Mouse (Mus musculus): Measurements from ENCODE around the gene Cmya5. TPM values are rescaled to one million over a fixed set of nuclear protein-coding genes. Genes with fewer than 3 reads are reported as not detected.

Cmya5 gene
- polyA plus RNA-seq, 1 experiment, result 0.30 TPM

- TF ChIP-seq CTCF (IDR thresholded peaks at IDR 0.05; ENCODE audit: borderline replicate concordance, extremely low read depth, insufficient read depth, insufficient read length) (no peak), POLR2A (IDR thresholded peaks at IDR 0.05; ENCODE audit: borderline replicate concordance, extremely low read depth, insufficient read depth, insufficient read length, poor library complexity, severe bottlenecking) (no peak)
- DNase-seq (ENCODE audit: low read depth), result no peak
These were observed 85.9 kb downstream of the Cmya5 start for GRCm38 (mm10) chr13:93058551-93059011.

DNA sequence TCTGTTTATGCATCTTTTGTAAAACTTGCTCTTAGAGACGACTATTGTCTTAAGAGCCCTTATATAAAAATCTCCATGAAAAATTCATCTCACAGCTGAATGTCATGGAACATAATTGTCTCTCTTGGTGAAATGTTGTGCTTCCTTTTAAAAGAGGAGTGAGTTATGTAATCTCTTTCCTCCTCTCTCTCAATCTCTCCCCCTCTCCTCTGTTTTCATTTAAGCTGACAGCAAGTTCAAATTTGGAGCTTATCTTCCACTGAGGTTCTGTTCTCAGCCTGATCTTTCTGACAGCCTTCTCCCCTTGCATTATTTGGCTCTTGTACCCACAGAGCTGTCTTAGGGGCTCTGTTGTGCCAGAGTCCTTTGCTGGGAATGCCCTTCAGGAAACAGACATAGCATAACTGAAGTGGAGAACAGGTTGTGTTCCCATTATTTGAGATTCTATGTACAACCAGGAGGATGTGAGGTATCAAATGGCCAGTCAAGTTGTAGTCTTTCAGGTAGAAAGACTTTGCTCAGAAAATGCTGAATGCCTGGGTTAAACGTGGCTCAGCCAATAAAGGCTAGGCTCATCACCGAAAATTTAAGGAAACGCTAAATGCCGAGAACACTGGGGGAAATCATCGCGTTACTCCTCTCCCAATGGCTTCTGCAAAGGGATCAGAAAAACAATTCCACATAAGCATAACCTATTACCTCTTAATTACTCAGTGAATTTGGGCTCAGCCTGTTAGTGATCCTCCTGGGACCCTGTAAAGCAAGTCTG, 86.8 kb downstream of the Cmya5 start:
- DNase-seq (ENCODE audit: low read depth), result no peak
- TF ChIP-seq POLR2A (IDR thresholded peaks at IDR 0.05; ENCODE audit: borderline replicate concordance, extremely low read depth, insufficient read depth, insufficient read length, poor library complexity, severe bottlenecking), result no peak
- TF ChIP-seq CTCF (IDR thresholded peaks at IDR 0.05; ENCODE audit: borderline replicate concordance, extremely low read depth, insufficient read depth, insufficient read length), result no peak

DNA sequence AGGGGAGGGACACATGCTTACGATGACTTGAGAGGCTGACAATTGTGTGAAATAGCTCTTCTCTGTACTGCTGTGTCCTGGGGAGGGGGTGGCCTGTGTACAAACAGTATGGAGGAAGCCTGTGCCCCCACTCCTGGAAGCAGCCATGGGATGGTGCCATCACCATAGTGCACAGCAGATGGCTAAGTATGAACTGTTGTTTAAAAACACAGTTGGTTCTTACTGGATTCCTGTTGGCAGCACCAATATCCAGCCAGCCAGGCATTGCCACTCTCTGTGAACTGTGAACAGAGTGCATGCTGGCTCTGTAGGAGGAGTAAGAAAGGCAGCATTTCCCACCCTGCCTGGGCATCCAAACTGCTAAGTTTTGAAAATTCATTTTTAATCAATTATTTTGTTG, 88.4 kb downstream of the Cmya5 start:
- TF ChIP-seq CTCF (IDR thresholded peaks at IDR 0.05; ENCODE audit: borderline replicate concordance, extremely low read depth, insufficient read depth, insufficient read length) (no peak), POLR2A (IDR thresholded peaks at IDR 0.05; ENCODE audit: borderline replicate concordance, extremely low read depth, insufficient read depth, insufficient read length, poor library complexity, severe bottlenecking) (no peak)
- DNase-seq (ENCODE audit: low read depth), result peak; percentile 57

DNA sequence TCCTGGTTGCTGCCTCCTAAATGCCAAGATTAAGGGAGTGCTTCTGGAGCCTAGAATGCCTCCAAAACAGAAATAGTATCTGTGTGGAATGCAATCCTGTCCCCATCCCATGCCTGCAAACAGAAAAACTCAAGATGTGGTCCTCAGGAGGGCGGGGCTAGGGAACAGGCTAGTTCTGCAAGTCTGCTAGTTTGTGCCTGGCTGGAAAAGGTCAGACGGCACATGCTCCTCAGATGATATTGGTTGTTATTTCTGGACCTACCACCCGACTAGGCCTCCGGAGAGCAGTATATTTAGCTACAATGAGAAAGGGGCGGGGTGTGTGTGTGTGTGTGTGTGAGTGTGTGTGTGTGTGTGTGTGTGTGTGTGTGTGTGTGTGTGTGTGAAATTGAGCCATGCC, 93.0 kb downstream of the Cmya5 start:
- no peak for DNase-seq (ENCODE audit: low read depth)
- no peak for TF ChIP-seq POLR2A (IDR thresholded peaks at IDR 0.05; ENCODE audit: borderline replicate concordance, extremely low read depth, insufficient read depth, insufficient read length, poor library complexity, severe bottlenecking)
- no peak for TF ChIP-seq CTCF (IDR thresholded peaks at IDR 0.05; ENCODE audit: borderline replicate concordance, extremely low read depth, insufficient read depth, insufficient read length)

DNA sequence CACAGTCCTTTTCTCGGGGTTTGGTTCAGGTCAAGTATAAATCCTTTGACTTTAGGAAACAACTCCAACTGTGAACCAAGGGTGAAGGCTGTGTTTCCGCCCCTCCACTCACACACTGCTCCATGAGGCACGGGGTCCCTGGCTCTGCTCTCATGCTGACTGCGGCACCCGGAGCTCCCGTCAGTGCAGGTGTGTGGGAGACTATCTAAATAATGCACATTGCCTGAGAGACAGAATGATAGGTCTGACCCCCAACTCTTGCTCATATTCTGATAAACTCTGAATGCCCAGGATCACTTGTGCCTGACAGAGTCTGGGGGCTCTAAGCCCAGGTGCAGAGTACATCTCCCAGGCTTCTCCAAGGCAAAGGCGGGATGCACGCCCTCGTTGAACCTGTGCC, 103.5 kb downstream of the Cmya5 start:
- TF ChIP-seq POLR2A (IDR thresholded peaks at IDR 0.05; ENCODE audit: borderline replicate concordance, extremely low read depth, insufficient read depth, insufficient read length, poor library complexity, severe bottlenecking) (no peak), CTCF (IDR thresholded peaks at IDR 0.05; ENCODE audit: borderline replicate concordance, extremely low read depth, insufficient read depth, insufficient read length) (no peak)
- no peak for DNase-seq (ENCODE audit: low read depth)

GRCm38 (mm10) chr13:93036218-93036617, 108.3 kb downstream of the Cmya5 start:
- DNase-seq (ENCODE audit: low read depth), result peak; percentile 50
- no peak for TF ChIP-seq POLR2A (IDR thresholded peaks at IDR 0.05; ENCODE audit: borderline replicate concordance, extremely low read depth, insufficient read depth, insufficient read length, poor library complexity, severe bottlenecking)
- no peak for TF ChIP-seq CTCF (IDR thresholded peaks at IDR 0.05; ENCODE audit: borderline replicate concordance, extremely low read depth, insufficient read depth, insufficient read length)

GRCm38 (mm10) chr13:93029337-93029736, 115.2 kb downstream of the Cmya5 start:
- DNase-seq (ENCODE audit: low read depth), result no peak
- TF ChIP-seq POLR2A (IDR thresholded peaks at IDR 0.05; ENCODE audit: borderline replicate concordance, extremely low read depth, insufficient read depth, insufficient read length, poor library complexity, severe bottlenecking) (no peak), CTCF (IDR thresholded peaks at IDR 0.05; ENCODE audit: borderline replicate concordance, extremely low read depth, insufficient read depth, insufficient read length) (no peak)

GRCm38 (mm10) chr13:93024837-93025236, 119.7 kb downstream of the Cmya5 start:
- TF ChIP-seq CTCF (IDR thresholded peaks at IDR 0.05; ENCODE audit: borderline replicate concordance, extremely low read depth, insufficient read depth, insufficient read length) (no peak), POLR2A (IDR thresholded peaks at IDR 0.05; ENCODE audit: borderline replicate concordance, extremely low read depth, insufficient read depth, insufficient read length, poor library complexity, severe bottlenecking) (no peak)
- no peak for DNase-seq (ENCODE audit: low read depth)

GRCm38 (mm10) chr13:93022158-93022557, 122.4 kb downstream of the Cmya5 start:
- TF ChIP-seq CTCF (IDR thresholded peaks at IDR 0.05; ENCODE audit: borderline replicate concordance, extremely low read depth, insufficient read depth, insufficient read length) (no peak), POLR2A (IDR thresholded peaks at IDR 0.05; ENCODE audit: borderline replicate concordance, extremely low read depth, insufficient read depth, insufficient read length, poor library complexity, severe bottlenecking) (no peak)
- no peak for DNase-seq (ENCODE audit: low read depth)

DNA sequence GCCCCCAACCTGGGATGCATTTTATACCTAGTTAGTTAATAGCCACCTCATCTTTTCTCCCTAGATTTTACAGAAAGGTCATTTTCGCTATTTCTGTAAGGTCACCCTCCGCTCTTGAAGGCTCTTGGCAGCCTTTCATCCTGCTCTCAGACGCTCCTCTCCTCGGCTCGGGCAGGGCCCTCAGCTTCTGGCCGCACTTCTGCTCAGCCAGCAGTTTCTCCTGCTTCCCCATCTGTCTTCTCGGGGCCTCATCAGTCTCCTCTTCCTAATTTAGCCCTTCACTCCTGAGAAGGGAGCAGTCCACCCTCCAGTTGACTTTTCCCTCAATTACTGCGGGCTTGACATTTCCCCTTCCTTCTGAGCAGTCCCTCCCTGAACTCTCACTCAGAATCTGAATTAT, 131.6 kb downstream of the Cmya5 start:
- no peak for TF ChIP-seq POLR2A (IDR thresholded peaks at IDR 0.05; ENCODE audit: borderline replicate concordance, extremely low read depth, insufficient read depth, insufficient read length, poor library complexity, severe bottlenecking)
- no peak for TF ChIP-seq CTCF (IDR thresholded peaks at IDR 0.05; ENCODE audit: borderline replicate concordance, extremely low read depth, insufficient read depth, insufficient read length)
- DNase-seq (ENCODE audit: low read depth), result no peak

GRCm38 (mm10) chr13:93011315-93011714, 133.2 kb downstream of the Cmya5 start:
- no peak for DNase-seq (ENCODE audit: low read depth)
- TF ChIP-seq CTCF (IDR thresholded peaks at IDR 0.05; ENCODE audit: borderline replicate concordance, extremely low read depth, insufficient read depth, insufficient read length) (no peak), POLR2A (IDR thresholded peaks at IDR 0.05; ENCODE audit: borderline replicate concordance, extremely low read depth, insufficient read depth, insufficient read length, poor library complexity, severe bottlenecking) (no peak)

GRCm38 (mm10) chr13:93010524-93010923, 134.0 kb downstream of the Cmya5 start:
- no peak for DNase-seq (ENCODE audit: low read depth)
- TF ChIP-seq POLR2A (IDR thresholded peaks at IDR 0.05; ENCODE audit: borderline replicate concordance, extremely low read depth, insufficient read depth, insufficient read length, poor library complexity, severe bottlenecking) (no peak), CTCF (IDR thresholded peaks at IDR 0.05; ENCODE audit: borderline replicate concordance, extremely low read depth, insufficient read depth, insufficient read length) (no peak)
